Mouse (Mus musculus) heart, postnatal 4 days (tissue): Measurements from ENCODE around the gene Map10. TPM values are rescaled to one million over a fixed set of nuclear protein-coding genes. Genes with fewer than 3 reads are reported as not detected.

Experiments used
- DNase-seq: peaks from one replicate; pipeline ENCODE4 v3.0.0; 2021
- total RNA-seq, 2 experiments: library from RNA; stranded (reverse); gene quantifications; 2 replicates each; pipeline ENCODE4 v1.2.3; 2021

Gene Map10
- total RNA-seq, 2 experiments from 2014 or later = 5.4 to 5.9 TPM

DNA sequence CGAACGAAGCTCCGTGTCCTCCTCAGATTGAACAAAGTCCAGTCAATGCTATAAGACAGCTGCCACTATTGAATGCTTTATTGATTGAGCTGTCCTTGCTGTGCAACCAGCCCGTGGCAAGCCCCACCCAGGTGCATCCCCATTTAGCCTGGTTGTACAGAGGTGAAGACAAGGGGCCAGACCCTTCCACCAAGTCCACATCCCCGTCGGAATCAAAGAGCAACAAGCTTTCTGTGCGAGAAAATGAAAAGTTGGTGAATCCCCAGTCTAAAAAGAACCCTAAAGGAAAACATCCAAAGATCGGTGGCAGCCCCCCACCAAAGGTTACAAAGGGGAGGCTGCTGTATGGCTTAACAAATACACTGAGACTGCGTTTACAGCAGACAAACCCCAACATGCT is 1.3 kb downstream of the Map10 start:
- no peak for DNase-seq

GRCm38 (mm10) chr8:125671371-125671770 is 1.8 kb downstream of the Map10 start:
- DNase-seq = no peak

GRCm38 (mm10) chr8:125675796-125676195 is 6.2 kb downstream of the Map10 start:
- DNase-seq = no peak

DNA sequence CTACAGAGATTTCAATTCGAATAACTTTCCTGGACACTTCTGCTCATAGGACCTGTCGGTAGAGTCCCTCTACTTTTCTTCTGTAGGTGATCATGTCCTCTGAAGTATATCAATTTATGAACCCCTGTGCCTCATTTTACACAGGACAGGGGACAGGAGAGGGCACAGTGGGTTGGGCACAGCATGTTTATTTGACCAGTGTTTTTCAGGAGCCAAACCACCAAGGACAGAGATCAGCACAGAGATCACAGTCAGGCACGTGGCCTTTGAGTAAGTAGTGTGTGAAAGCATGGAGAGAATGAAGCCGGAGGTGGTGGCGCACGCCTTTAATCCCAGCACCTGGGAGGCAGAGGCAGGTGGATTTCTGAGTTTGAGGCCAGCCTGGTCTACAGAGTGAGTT is 7.9 kb downstream of the Map10 start:
- DNase-seq = no peak

- DNase-seq = no peak
These were observed 9.4 kb downstream of the Map10 start for GRCm38 (mm10) chr8:125678854-125679648.

DNA sequence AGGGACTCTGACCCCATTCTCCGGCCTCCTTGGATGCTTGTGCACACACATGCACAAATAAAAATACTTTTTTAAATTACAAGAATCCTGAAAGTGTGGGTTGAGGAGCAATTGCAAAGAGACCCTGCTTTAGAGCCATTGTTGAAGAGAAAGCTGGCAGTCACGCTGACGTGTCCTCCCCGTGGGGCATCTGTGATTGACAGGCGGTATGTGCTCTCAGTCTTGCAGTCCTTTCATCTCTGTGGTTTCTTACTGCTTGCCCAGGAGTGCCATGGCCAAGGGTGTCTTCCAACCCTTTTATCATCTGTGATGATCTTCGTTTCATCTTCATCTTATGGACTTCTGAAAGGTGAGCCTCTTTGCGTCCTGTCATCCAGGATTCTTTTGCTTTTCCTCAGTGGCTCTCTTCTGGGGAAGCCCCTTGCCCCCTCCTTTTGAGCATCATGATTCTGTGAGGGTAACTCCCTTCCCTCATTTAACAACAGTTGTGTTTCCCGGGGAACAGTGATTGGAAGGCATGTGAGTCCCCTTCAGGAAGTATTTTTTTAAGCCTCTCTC is 11.3 kb downstream of the Map10 start:
- DNase-seq = no peak

- no peak for DNase-seq
These were observed 15.7 kb downstream of the Map10 start for GRCm38 (mm10) chr8:125685216-125685760.

GRCm38 (mm10) chr8:125686221-125686865 is 16.7 kb downstream of the Map10 start:
- no peak for DNase-seq

- no peak for DNase-seq
These were observed 20.7 kb downstream of the Map10 start for GRCm38 (mm10) chr8:125690166-125690915.

GRCm38 (mm10) chr8:125690961-125691360 is 21.3 kb downstream of the Map10 start:
- DNase-seq = peak; percentile 22

DNA sequence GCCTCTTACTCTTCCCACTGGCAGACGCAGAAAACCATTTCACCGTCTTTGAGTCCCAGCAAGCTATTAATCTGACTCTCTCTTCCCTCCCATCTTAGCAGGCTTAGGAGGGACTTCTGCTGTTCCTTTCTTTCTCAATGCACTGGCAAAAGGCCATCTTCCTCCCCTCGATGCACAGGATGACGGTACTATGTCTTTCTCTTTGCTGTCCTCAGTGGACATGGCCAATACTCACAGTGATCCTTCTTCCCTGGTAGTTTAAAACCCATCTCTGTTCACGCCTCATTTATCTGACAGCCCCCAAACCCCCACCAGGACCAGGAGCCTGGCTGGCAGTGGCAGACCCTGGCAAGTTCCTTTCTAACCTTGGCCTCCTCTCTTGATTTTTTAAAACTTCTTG is 22.8 kb downstream of the Map10 start:
- DNase-seq = no peak

DNA sequence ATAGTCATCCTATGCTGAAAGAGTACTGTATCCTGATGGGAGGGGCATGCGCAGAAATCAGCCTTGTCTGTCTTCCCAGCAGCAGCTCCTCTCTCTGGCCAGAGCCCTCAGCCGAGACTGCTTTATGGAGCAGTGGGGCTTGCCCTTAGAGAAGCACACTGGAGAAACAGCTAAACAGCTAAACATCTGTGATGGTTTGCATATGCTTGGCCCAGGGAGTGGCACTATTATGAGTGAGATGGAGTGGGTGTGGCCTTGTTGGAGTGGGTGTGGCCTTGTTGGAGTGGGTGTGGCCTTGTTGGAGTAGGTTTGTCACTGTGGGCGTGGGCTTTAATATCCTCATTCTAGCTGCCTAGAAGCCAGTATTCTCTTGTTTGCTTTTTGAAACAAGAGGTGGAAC is 23.6 kb downstream of the Map10 start:
- DNase-seq = no peak

DNA sequence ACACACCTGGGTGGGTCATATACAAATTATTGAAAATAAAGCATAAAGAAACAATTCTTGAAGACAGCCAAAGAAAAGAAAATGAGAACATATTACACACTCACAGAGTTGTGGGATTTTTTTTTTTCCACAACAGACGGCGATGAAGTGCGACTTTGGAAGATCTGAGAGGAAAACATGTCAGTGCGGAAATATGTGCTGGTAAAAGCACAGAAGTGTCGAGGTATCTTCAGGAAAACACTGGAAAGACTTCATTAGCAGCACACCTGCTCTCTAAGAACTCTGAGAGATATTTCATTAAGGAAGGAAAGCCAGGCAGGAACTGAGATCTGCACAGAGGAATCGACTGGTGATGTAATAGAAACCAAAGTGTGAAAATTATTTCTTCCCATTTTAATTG is 26.3 kb downstream of the Map10 start:
- no peak for DNase-seq

DNA sequence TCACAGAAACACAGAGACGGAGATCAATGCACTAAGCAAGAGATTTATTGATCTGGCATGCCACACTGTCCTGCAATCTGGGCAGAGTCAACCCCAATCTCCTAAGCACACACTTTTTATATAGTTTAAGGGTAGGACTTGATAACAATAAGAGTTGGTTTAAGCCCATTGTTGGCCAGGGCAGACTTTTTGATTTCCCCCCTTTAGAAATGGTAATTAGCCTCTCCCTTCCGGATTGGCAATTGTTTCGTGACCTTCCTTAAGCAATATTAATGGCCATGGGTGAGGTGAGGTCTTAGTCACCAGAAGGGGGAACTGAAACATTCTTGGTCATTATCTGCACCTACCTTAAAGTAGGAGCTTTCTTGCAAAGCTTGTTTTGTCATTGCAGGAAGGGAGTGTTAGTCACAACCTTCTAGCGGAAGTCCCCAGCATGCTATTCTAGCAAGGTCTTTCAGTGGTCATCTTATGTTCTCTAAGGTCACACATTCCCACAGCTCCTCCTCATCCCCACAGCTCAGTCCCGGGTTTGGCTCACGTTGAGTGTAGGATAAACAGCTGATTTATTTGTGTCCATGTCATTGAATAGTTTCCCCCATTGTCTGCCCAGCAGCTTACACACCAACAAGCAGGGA is 29.9 kb downstream of the Map10 start:
- no peak for DNase-seq

- DNase-seq = no peak
These were observed 30.8 kb downstream of the Map10 start for GRCm38 (mm10) chr8:125700407-125700806.

- no peak for DNase-seq
These were observed 33.4 kb downstream of the Map10 start for GRCm38 (mm10) chr8:125702868-125703473.

DNA sequence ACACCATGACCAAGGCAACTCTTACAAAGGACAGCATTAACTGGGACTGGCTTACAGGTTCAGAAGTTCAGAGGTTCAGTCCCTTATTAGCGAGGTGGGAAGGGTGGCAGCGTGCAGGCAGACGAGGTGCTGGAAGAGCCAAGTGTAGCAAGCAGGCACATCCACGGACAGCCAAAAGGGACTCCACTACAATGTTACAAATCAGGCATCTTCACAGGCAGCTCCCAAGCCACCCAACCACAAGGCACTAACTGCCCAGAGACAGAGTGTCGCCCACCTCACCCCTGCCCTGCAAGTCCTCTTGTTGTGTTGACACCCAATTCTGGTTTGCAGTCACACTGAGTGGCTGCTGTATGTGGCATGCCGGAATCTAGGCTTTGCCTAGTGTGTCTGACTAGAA is 34.8 kb downstream of the Map10 start:
- DNase-seq = no peak

DNA sequence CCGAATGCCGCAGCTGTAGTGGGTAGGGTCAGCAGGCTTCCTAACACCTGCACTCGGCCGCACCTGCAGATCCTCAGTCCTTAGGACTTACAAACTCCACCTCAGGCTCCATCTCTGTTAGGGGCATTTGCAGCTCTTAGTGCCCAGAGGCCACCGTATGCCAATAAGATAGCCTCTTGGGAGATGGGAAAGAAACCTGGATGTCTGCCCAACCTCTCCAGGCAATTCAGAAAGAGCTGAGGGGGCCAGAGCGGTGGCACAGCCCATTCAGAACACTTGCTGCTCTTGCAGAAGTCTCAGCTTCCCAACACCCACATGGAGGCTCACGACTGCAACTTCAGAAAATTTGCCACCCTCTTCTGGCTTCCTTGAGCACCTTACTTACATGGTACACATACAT is 36.2 kb downstream of the Map10 start:
- no peak for DNase-seq

DNA sequence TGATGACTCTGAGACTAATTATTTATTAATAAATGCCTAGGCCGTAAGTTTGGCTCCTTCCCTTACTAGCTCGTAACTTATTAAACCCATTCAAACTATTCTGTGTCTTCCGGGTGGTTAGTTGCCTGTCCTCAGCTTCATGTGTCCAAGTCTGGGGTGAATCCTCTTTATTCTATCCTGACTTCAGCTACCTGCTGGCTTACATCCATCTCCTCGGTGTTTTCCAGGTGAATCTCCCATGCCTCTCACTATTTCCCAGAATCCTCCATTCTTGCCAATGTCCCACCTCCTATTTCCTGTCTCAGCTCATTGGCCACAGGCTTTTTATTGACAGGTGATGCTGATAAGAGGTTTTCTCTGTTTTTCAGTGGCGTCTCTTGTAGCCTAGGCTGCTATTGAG is 39.6 kb downstream of the Map10 start:
- DNase-seq = no peak

DNA sequence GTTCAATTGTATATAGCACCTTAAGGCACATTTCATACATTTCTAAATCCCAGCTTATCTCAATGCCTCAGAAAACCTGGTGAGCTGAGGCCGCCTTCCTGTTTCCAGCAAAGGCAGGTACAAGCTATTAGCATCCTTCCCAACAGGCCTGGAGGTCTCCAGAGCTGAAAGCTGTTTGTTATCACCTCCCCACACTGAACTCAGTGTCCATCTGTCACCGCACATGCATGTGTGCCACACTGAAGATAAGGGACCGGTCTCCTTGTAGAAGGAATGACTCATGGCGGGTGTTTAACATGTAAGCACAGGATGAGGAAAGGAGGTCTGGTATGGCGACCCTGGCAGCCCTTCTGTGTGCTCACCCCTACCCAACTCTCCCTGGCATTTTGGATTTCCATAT is 41.9 kb downstream of the Map10 start:
- DNase-seq = no peak

GRCm38 (mm10) chr8:125716211-125716610 is 46.6 kb downstream of the Map10 start:
- no peak for DNase-seq

DNA sequence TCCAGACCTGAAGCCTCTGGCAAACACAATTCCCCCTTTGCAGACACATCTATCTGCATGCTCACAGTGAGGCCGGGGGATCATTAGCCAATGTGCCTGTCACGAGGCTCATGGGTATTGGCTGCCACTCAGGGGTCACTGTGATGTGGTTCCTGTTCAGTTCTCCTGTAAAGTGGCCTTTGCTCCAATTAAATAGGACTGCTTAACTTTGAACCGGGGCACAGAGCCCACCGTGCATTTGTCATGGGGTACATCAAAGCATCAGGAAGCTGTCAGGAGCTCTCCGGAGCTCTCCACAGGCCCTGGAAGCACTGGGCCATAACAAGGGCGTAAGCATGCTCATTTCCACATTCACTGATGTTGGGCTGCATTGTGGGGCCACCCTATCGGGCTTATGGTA is 47.0 kb downstream of the Map10 start:
- DNase-seq = no peak
